Mouse (Mus musculus) spleen, postnatal 14 days (tissue): ENCODE measurements around the gene Agpat2.

ENCODE experiments used
- DNase-seq, 2 experiments: peaks; one replicate each; pipeline ENCODE4 v3.0.0; 2021 to 2022; ENCODE audit warnings: low spot score in 2 of 2

Agpat2 gene

GRCm38 (mm10) chr2:26596898-26597297, 7.3 kb downstream of the Agpat2 start:
- DNase-seq = no peak

GRCm38 (mm10) chr2:26595725-26596435, 8.3 kb downstream of the Agpat2 start:
- DNase-seq = no peak

- DNase-seq = no peak
These were observed 9.1 kb downstream of the Agpat2 start for GRCm38 (mm10) chr2:26594934-26595724.

GRCm38 (mm10) chr2:26594461-26594933, 9.7 kb downstream of the Agpat2 start:
- DNase-seq = no peak

- peak in 1 of 2 experiments; percentile 65 for DNase-seq
These were observed 10.2 kb downstream of the Agpat2 start for GRCm38 (mm10) chr2:26594022-26594346.

- no peak for DNase-seq
These were observed 10.8 kb downstream of the Agpat2 start for GRCm38 (mm10) chr2:26593211-26594021.

- no peak for DNase-seq
These were observed 12.8 kb downstream of the Agpat2 start for GRCm38 (mm10) chr2:26591416-26591815.

- no peak for DNase-seq
These were observed 13.3 kb downstream of the Agpat2 start for GRCm38 (mm10) chr2:26590962-26591361.

GRCm38 (mm10) chr2:26590282-26590681, 13.9 kb downstream of the Agpat2 start:
- no peak for DNase-seq

GRCm38 (mm10) chr2:26589284-26589683, 14.9 kb downstream of the Agpat2 start:
- no peak for DNase-seq

GRCm38 (mm10) chr2:26588573-26588972, 15.6 kb downstream of the Agpat2 start:
- DNase-seq = no peak

- DNase-seq = no peak
These were observed 17.2 kb downstream of the Agpat2 start for GRCm38 (mm10) chr2:26587044-26587405.

GRCm38 (mm10) chr2:26586294-26587043, 17.7 kb downstream of the Agpat2 start, which contains the start of gene Gm20532:
Gene Gm20532 (plus strand): TSS chr2:26586639.
- peak; percentile 28 to 49 for DNase-seq

GRCm38 (mm10) chr2:26585713-26586112, 18.5 kb downstream of the Agpat2 start:
- DNase-seq = no peak

GRCm38 (mm10) chr2:26583640-26584039, 20.6 kb downstream of the Agpat2 start:
- no peak for DNase-seq

- no peak for DNase-seq
These were observed 21.5 kb downstream of the Agpat2 start for GRCm38 (mm10) chr2:26582741-26583140.

GRCm38 (mm10) chr2:26582203-26582602, 22.0 kb downstream of the Agpat2 start:
- no peak for DNase-seq

GRCm38 (mm10) chr2:26580751-26581150, 23.5 kb downstream of the Agpat2 start:
- DNase-seq = no peak

GRCm38 (mm10) chr2:26579714-26580113, 24.5 kb downstream of the Agpat2 start, which contains the start of gene Egfl7:
Gene Egfl7 (plus strand): TSS chr2:26580014.
- DNase-seq = no peak

GRCm38 (mm10) chr2:26578369-26578768, 25.8 kb downstream of the Agpat2 start:
- DNase-seq = no peak

- DNase-seq = no peak
These were observed 27.8 kb downstream of the Agpat2 start for GRCm38 (mm10) chr2:26576462-26576861.
